Mouse (Mus musculus): ENCODE results near the gene Atp2a2.

Gene Atp2a2

DNA sequence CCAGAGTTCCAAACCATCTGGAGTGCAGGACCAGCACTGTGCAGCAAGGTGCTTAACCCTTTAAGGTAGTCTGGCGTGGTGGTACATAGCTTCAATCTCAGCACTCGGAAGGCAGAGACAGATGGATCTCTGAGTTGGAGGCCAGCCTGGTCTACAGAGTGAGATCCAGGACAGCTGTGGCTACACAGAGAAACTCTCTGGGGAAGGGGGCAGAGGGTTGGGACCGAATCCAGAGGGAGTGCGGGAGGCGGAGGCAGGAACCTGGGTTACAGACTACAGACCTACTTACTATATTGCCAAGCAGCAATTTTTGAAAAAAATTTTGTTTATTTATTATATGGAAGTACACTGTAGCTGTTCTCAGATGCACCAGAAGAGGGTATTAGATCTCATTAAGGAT is 87.7 kb downstream of the Atp2a2 start:
- DNase-seq (ENCODE audit: extremely low read depth, low read depth): no peak

DNA sequence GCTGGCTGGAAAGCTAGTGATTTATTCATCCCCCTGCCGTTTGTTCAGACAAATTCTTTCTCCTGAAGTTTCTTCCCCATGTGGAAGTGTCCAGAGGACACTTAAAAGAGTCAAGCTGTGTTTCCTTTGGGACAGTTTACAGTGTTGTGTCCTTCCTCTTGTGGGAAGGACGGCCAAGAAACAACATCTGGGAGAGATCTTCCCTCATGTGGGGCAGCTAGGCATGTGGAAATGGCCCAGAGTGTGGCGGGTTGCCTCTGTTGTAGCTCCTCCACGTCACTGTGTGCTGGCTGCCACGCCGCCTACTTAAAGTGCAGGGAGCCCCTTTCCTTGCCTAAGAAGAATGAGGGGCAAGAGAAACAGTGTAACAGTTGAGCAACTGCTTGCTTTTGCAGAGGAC is 89.2 kb downstream of the Atp2a2 start:
- no peak for DNase-seq (ENCODE audit: extremely low read depth, low read depth)

DNA sequence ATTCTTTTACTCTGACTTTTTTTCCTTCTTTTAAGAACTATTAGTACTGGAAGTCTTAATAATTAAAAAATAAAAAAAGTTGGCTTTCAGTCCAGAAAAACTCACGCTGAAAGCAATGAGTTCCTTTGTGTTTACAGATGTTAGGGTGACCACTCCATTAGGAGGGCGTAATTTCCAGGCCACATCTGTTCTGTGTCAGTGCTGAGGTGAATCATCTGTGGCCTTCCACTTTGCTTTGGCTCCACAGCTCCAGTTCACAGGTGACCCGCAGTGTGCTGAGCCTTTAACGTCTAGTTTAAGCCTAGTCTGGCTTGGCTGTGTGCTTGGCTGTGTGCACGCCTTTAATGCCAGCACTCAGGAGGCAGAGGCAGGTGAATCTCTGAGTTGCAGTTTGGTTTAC is 90.1 kb downstream of the Atp2a2 start:
- no peak for DNase-seq (ENCODE audit: extremely low read depth, low read depth)

DNA sequence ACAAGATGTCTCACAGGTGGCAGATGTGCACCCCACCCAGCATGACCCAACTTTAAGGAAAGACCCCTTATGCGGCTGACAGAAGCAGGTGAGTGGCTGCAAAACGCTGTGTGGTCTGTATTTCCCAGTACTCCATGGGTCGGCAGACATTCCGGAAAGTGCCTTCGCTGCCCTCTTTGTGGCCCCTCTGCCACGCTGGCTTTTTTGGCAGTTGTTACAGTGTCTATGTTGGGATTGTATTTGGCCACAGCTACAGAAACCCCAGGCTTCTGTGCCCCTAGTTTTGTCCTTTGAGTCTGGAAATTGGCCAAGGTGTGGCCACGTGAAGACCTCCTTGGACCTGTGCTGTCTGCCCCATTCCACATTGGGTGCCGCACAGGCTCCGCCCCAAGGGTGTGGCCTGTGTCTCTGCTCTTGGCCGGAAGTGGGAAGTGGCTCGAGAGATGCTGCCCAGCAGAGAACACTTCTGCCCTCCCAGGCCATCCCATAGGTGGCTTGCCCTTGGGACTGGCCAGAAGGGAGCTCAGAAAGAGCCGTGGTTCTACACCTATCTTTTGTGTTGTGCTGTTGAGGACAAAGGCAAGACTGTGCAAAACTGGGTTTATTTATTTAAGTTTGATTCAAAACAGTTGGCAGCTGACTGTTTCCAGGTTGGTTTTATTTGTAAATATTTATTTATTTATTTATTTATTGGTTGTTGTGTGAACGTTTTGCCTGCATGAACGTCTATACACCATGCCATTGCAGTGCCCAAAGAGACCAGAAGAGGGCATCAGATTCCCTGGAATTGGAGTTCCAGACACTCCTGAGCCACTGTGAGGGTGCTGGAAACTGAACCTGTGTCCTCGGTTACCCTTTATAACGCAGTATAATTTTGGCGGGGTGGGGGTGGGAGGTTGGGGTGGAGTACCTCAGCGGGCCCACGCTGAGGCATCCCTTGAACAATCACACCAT is 92.1 kb downstream of the Atp2a2 start:
- DNase-seq (ENCODE audit: extremely low read depth, low read depth): no peak

DNA sequence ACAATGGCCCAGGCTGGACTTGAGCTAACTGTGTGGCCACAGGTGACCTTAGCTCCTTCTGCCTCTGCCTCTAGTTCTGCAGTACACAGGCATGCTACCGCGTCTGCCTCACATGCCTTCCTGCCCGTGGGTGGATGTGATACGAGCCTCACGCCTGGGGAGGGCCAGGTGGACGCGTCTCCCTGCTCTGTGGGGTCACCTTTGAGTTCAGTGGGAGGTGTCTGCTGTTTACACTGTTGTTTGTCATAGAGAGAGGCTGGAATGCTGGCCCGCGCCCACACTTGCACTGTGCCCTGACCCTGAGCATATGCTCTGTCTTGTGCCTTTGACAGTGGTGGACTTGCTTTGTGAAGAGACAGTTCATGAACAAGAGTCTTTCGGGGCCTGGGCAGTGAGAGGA is 96.5 kb downstream of the Atp2a2 start:
- DNase-seq (ENCODE audit: extremely low read depth, low read depth): no peak

Data from MEL-GATA-1-ER (cell line).